Mouse (Mus musculus) embryonic facial prominence, embryonic 11.5 days (tissue): Measurements from ENCODE around the gene Rgs8. TPM values are rescaled to one million over a fixed set of nuclear protein-coding genes. Genes with fewer than 3 reads are reported as not detected.

Experiments used
- ATAC-seq: fragments of 200-750 bp; cut with Nextera tagmentation; replicated peaks from 2 replicates; pipeline ENCODE4 v1.8.0; 2017; ENCODE audit warnings: low read depth; ENCODE audit not compliant: insufficient number of reproducible peaks, low FRiP score, low TSS enrichment
- DNase-seq: peaks from one replicate; pipeline ENCODE4 v3.0.0-alpha.2; 2015; ENCODE audit warnings: low spot score
- H3K27ac ChIP-seq: fragments of 300-500 bp; sonication (generic); replicated peaks from 2 replicates; pipeline ENCODE4 v1.5.1; 2014; ENCODE audit warnings: mild to moderate bottlenecking, low read depth, low read length, control low read depth
- H3K27me3 ChIP-seq: fragments of 300-500 bp; sonication (generic); 2 replicates; pipeline ENCODE4 v1.6.1; 2014; ENCODE audit warnings: mild to moderate bottlenecking, low read length, moderate library complexity, mixed read lengths; ENCODE audit not compliant: control insufficient read depth, insufficient read depth
- H3K36me3 ChIP-seq: fragments of 300-500 bp; sonication (generic); replicated peaks from 2 replicates; pipeline ENCODE4 v1.6.1; 2014; ENCODE audit warnings: low read depth, mild to moderate bottlenecking, low read length, moderate library complexity, mixed read lengths; ENCODE audit not compliant: control insufficient read depth, insufficient read depth
- H3K4me1 ChIP-seq: fragments of 300-500 bp; sonication (generic); 2 replicates; pipeline ENCODE4 v1.6.1; 2014; ENCODE audit warnings: low read length, mixed read lengths; ENCODE audit not compliant: control insufficient read depth, insufficient read depth
- H3K4me2 ChIP-seq: fragments of 300-500 bp; sonication (generic); 2 replicates; pipeline ENCODE4 v1.6.1; 2014; ENCODE audit warnings: low read depth, mild to moderate bottlenecking, control low read depth, low read length, moderate library complexity
- H3K4me3 ChIP-seq: fragments of 300-500 bp; sonication (generic); 2 replicates; pipeline ENCODE4 v1.5.1; 2014; ENCODE audit warnings: low read depth, low read length, control low read depth
- H3K9ac ChIP-seq: fragments of 300-500 bp; sonication (generic); replicated peaks from 2 replicates; pipeline ENCODE4 v1.6.1; 2014; ENCODE audit warnings: mild to moderate bottlenecking, control low read depth, low read length
- H3K9me3 ChIP-seq: fragments of 300-500 bp; sonication (generic); replicated peaks from 2 replicates; pipeline ENCODE4 v1.6.1; 2016; ENCODE audit warnings: mild to moderate bottlenecking, low read length, inconsistent platforms, mixed read lengths; ENCODE audit not compliant: control insufficient read depth
- WGBS: fragments of 180-500 bp; shearing (Covaris S2); extraction: QIAGEN DNeasy Blood & Tissue Kit; methylation state at CpG from one replicate; pipeline ENCODE4 v1.1.7; 2014; 5-methylcytosine and 5-hydroxymethylcytosine counted together
- polyA plus RNA-seq: library from polyadenylated mRNA; unstranded; fragments of >200 nt; fragmentation: Nextera tagmentation; extraction: Ambion mirVana; gene quantifications from 2 replicates; pipeline ENCODE4 v1.2.1, GENCODE M21; 2014

The Rgs8 gene
- polyA plus RNA-seq, 1 experiment from 2014 or later, result 1.9 TPM

DNA sequence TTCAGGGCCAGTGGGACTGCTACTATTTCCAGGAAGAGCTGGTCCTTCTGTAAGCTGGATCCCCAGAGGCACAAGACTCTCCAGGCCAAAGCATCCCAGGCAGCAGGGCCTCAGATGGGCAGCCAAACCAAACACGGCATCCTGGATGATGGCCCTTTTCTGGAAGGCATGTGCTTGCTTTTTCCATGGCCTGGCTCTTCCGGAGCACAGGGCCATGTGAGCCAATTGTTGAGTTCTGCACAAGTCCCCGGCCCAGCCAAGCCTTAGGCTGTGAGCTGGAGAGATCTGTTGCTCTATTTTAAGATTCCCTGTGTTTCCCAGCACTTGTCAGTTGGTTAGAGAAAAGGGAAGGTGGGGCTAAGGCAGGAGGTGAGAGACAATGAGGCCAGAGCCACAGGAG is 77.8 kb downstream of the Rgs8 start:
- Histone ChIP-seq H3K4me1 (no peaks in the 10 kb centered on the region), H3K4me2 (no peak overlapping the region), H3K9me3 (no peaks in the 10 kb centered on the region), H3K27me3 (no peaks in the 10 kb centered on the region), H3K27ac (no peak overlapping the region), H3K9ac (no peak overlapping the region), H3K36me3 (no peaks in the 10 kb centered on the region), H3K4me3 (no peak overlapping the region)
- 57% methylated on average over 3 of the region's 3 CpGs for WGBS
- no peak for ATAC-seq
- no peak for DNase-seq

DNA sequence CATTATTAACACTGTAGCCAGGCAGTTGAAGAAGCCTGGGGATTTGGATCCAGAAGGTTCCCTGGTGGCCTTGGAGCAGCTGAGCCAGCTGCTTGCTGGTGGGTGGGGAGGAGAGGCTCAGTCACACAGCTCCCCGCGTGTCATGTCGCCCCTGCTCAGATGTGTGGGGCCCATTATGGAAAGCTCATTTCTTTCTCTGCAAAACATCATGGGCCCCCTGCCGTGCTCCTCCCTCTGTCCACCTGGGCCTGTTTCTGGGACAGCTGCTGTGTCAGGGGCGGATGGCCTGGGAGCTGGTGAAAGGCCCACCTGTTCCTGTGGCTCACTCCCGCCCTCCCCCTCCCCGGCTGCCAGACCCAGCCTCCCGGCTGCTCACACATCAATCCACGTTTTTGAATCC is 80.4 kb downstream of the Rgs8 start:
- DNase-seq (peak; percentile 11), ATAC-seq (no peak; the same call in 1 of the 2 replicates)
- H3K36me3 ChIP-seq, result no peaks in the 10 kb centered on the region
- H3K27me3 ChIP-seq, result no peaks in the 10 kb centered on the region
- H3K4me2 ChIP-seq, result no peak overlapping the region
- H3K27ac ChIP-seq, result no peak overlapping the region
- H3K9ac ChIP-seq, result no peak overlapping the region
- H3K4me3 ChIP-seq, result no peak overlapping the region
- WGBS, result 52% methylated on average over 9 of the region's 9 CpGs
- H3K4me1 ChIP-seq, result no peaks in the 10 kb centered on the region
- no peaks in the 10 kb centered on the region for H3K9me3 ChIP-seq

DNA sequence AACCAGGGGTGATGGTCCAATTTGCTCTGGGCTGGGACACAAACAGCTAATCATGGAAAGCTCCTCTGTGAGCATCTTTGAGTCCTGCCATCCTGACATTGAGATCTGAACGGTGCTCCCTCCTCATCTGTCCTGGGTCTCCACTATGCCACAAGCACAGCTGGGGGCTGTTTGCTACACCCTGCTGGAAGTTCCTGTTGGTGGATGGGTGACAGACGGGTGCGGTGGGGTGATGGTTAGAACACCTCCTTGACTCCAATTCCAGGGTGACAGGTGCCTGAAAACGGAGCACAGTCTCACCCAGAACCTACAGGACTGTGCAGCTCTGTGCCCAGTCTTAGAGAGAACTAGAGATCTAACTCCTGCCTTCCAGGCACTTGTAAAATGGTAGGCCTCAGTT is 82.0 kb downstream of the Rgs8 start:
- peaks cover 2% of the 10 kb centered on the region; the same call in 1 of the 2 replicates for H3K27me3 ChIP-seq
- no peaks in the 10 kb centered on the region for H3K36me3 ChIP-seq
- H3K27ac ChIP-seq, result no peak overlapping the region
- DNase-seq (no peak), ATAC-seq (no peak)
- H3K4me2 ChIP-seq, result no peak overlapping the region
- no peak overlapping the region for H3K9ac ChIP-seq
- H3K9me3 ChIP-seq, result no peaks in the 10 kb centered on the region
- no peak overlapping the region for H3K4me3 ChIP-seq
- no peaks in the 10 kb centered on the region for H3K4me1 ChIP-seq
- WGBS, result 87% methylated on average over 4 of the region's 4 CpGs

DNA sequence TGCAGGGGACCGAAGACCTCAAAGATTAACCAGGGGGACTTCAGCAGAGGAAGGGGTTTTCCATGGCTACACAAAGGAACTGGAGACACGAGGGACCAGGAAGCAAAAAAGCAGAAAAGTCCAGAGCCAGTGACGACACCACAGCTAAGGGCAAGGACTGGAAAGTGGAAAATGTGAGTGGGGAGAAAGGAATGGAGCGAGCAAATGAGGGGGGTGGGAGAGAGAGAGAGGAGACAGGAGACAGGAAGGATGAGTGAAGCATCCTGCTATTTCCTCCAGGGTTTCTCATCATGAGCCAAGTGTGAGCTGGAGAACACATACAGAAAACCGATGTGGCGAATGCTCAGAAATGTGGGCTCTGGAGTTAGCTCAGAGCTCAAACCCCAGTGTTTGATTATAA is 83.3 kb downstream of the Rgs8 start:
- Histone ChIP-seq H3K9me3 (no peaks in the 10 kb centered on the region), H3K4me2 (no peak overlapping the region), H3K36me3 (no peaks in the 10 kb centered on the region), H3K27me3 (peaks cover 6% of the 10 kb centered on the region), H3K27ac (no peak overlapping the region), H3K4me3 (no peak overlapping the region), H3K4me1 (no peaks in the 10 kb centered on the region; the same call in 1 of the 2 replicates), H3K9ac (no peak overlapping the region)
- ATAC-seq, result no peak
- 70% methylated on average over 6 of the region's 6 CpGs for WGBS
- DNase-seq, result no peak

DNA sequence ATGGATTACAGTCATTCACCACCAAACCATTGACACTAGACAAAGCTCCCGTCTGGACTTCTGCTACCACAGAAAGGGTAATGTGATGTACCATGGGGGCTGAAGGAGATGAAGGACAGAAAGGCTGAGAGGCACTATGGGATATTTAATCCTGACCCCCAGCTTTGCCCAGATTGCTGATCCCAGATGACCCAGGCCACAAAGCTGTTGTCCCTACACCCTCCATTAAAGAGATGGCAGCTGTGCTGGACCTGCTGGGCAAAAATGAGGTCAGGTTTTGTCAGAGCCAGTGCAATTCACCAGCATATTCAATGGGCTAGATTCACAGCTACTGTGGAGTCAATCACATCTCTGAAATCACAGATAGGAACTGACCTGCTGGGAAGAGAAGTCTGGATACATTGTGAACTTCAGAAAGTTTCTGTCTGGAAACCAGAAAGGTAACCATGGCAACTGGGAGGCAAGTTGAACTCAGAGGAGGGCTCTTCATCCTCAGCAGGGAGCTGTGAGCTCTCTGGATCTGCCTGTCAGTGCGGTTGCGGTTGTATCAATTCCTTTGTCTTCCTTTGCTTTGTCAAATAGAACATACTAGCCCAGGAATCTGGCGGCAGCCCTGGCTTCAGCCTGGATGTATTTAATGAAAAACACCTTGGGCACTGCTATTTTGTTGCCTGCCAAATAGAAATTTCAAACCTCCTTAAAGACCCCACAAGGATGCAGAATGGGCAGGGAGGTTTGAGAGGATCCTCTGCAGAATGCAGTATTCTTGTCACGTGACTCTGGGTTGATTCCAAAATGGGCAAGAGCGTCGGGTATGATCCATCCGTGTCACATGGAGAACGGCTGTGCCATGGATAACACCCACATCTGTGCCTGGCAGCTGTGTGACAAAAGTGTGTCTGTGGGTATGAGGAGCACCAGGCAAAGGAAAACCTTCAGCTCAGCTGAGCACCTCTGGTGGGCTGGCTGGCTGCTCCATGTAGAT is 84.6 kb downstream of the Rgs8 start:
- Histone ChIP-seq H3K27me3 (peaks cover 6% of the 10 kb centered on the region), H3K27ac (no peak overlapping the region), H3K4me1 (no peaks in the 10 kb centered on the region; the same call in 1 of the 2 replicates), H3K4me2 (no peak overlapping the region), H3K36me3 (no peaks in the 10 kb centered on the region), H3K9me3 (no peaks in the 10 kb centered on the region), H3K4me3 (no peak overlapping the region), H3K9ac (no peak overlapping the region)
- WGBS, result 51% methylated on average over 9 of the region's 9 CpGs
- DNase-seq (peak; percentile 58), ATAC-seq (no peak; the same call in 1 of the 2 replicates)

DNA sequence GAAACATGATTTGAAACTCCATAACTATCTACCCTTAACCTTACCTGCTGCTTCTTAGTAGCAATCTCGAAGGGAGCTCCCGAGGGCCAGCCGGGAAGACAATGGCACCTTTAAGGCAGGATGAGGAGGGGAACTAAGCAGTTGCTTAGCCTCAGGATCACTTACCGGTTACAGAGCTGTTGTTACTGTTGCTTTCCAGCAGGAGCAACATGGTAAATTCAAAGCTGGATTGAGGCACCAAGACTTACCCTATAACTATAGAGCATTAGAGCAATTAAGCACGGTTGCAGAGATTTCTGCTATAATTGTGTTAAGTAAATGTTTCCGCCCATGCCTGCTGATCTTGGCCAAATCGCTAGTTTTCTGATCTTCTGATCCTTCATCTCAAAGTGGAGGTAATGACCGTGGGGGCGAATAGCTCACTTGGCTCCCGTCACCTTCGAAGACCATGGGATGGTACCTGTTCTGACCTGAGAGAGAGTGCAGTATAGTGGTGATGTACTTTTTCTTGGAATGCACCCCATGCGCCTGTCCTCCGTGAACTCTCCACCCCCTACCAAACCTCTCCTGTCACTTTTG is 86.7 kb downstream of the Rgs8 start:
- H3K27ac ChIP-seq, result no peak overlapping the region
- DNase-seq (peak; percentile 2), ATAC-seq (no peak)
- H3K4me1 ChIP-seq, result no peaks in the 10 kb centered on the region; the same call in 1 of the 2 replicates
- no peak overlapping the region for H3K9ac ChIP-seq
- H3K27me3 ChIP-seq, result peaks cover 6% of the 10 kb centered on the region
- 13% methylated on average over 13 of the region's 13 CpGs for WGBS
- no peaks in the 10 kb centered on the region for H3K9me3 ChIP-seq
- peak overlapping the region; percentile 64 for H3K4me2 ChIP-seq
- peak overlapping the region; percentile 39 for H3K4me3 ChIP-seq
- H3K36me3 ChIP-seq, result no peaks in the 10 kb centered on the region

DNA sequence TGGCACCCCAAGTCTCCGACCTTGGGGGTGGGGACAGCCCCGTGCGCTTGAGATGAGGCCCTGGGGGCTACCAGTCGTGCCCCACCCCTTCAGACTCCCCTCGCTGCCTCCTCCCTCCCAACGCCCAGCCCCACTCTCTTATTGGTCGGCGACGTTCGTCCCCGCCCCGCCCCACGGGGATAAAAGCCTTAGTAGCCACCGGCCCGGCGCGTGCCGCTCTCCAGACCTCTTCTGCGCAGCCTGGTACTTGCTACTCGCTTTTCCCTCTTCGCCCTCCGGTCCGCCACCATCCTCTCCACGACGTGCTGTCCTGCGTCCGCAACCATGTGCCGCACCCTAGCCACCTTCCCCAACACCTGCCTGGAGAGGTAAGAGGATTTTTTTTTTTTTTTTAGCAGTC is 87.3 kb downstream of the Rgs8 start, which contains the start of gene Rgs16:
Gene Rgs16 (plus strand): TSS at position 205 of the 400 bp plus-strand sequence.
- peak; percentile 63 for ATAC-seq

More for the DNA sequence above, 87.3 kb downstream of the Rgs8 start, which contains the start of gene Rgs16:
- H3K27ac ChIP-seq, result no peak within 1 kb of the TSS
- H3K27me3 ChIP-seq, result peaks cover 6% of the 10 kb centered on the region
- peak; percentile 85 for DNase-seq
- WGBS, result under 1% methylated on average over 27 of the region's 28 CpGs
- peak within 1 kb of the TSS; percentile 39 for H3K4me3 ChIP-seq
- H3K9me3 ChIP-seq, result no peaks in the 10 kb centered on the region
- no peaks in the 10 kb centered on the region; the same call in 1 of the 2 replicates for H3K4me1 ChIP-seq
- H3K9ac ChIP-seq, result peak within 1 kb of the TSS; percentile 41
- peak within 1 kb of the TSS; percentile 64 for H3K4me2 ChIP-seq
- no peaks in the 10 kb centered on the region for H3K36me3 ChIP-seq
